Mouse (Mus musculus): ENCODE data around the gene Ldhd. TPM values are rescaled to one million over a fixed set of nuclear protein-coding genes. Genes with fewer than 3 reads are reported as not detected.

Gene Ldhd
- total and polyA plus RNA-seq, 3 experiments = 0.04 TPM; not detected in 2

DNA sequence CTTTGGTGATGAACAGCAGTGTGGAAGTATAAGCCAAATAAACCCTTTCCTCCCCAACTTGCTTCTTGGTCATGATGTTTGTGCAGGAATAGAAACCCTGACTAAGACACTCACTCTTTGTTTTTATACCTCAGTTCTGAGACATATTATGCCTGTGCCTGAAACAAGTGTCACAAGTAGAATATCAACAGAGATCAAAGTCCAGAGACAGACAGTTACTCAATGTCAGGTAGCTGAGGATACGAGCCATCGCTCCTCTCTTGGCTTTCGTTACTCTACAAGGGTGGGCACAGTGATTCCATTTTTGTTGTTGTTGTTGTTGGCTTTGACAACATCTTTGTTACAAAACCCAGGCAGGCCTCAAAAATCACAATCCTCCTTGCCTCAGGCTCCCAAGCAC is 2.8 kb upstream of the Ldhd start (continued):
- no peak for TF ChIP-seq USF2 (IDR thresholded peaks at IDR 0.05; ENCODE audit: borderline replicate concordance in 1 of 2, insufficient read depth in 1 of 2, low read depth in 1 of 2, low read length in 2 of 2)

DNA sequence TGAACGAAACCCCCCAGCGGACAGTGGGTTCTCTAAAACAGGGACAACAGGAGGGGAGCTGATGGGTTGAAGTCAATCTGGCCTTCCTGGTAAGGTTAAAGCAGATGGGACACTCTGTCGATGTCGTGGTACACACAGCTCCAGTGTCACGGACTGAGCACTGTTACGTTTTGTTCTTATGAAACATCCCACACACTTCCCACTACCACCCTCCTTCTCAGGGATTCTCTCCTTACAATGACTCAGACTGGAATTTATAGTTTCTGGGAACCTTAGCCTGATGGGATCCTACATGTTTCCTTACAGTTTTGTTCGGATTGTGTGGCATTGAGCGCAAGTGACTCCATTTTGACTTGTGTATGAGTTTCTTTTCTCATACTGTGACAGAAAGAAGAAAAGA is 1.4 kb upstream of the Ldhd start:
- no peak for TF ChIP-seq GATA1 (IDR thresholded peaks at IDR 0.05; ENCODE audit: low read depth, low read length)
- no peak for TF ChIP-seq MAX (IDR thresholded peaks at IDR 0.05; ENCODE audit: low read length)
- TF ChIP-seq JUND (IDR thresholded peaks at IDR 0.05; ENCODE audit: low read depth, low read length) = no peak
- TF ChIP-seq UBTF (IDR thresholded peaks at IDR 0.05; ENCODE audit: borderline replicate concordance, insufficient read depth, low read depth, low read length) = no peak
- TF ChIP-seq RAD21 (IDR thresholded peaks at IDR 0.05; ENCODE audit: low read depth, low read length) = no peak
- no peak for TF ChIP-seq POLR2A (IDR thresholded peaks at IDR 0.05; ENCODE audit: control insufficient read depth in 1 of 2, insufficient read depth in 1 of 2, low read depth in 1 of 2, low read length in 2 of 2, poor library complexity in 1 of 2)
- no peak for TF ChIP-seq RCOR1 (IDR thresholded peaks at IDR 0.05; ENCODE audit: low read depth, low read length)
- no peak for TF ChIP-seq TCF12 (IDR thresholded peaks at IDR 0.05; ENCODE audit: low read depth, low read length)
- H3K9me3 ChIP-seq (replicated peaks; ENCODE audit: insufficient read depth, low read length) = no peaks in the 10 kb centered on the region
- no peaks in the 10 kb centered on the region for H3K36me3 ChIP-seq (ENCODE audit: control insufficient read depth in 1 of 2, insufficient read depth in 2 of 2, low read length in 2 of 2)
- no peaks in the 10 kb centered on the region for H3K27me3 ChIP-seq (ENCODE audit: control insufficient read depth in 1 of 2, insufficient read depth in 2 of 2, low read length in 2 of 2)
- DNase-seq (ENCODE audit: low read depth, low spot score) = no peak
- H3K4me1 ChIP-seq (ENCODE audit: control insufficient read depth in 1 of 2, insufficient read depth in 2 of 2, low read length in 2 of 2) = no peaks in the 10 kb centered on the region
- no peak overlapping the region for H3K4me3 ChIP-seq (ENCODE audit: control insufficient read depth in 1 of 2, insufficient read depth in 1 of 2, low read depth in 2 of 2, low read length in 2 of 2)
- H3K27ac ChIP-seq (ENCODE audit: control insufficient read depth, low read depth, low read length) = no peak overlapping the region
- H3K9ac ChIP-seq (ENCODE audit: control insufficient read depth, low read depth, low read length, poor library complexity, severe bottlenecking) = no peak overlapping the region
- H3K79me2 ChIP-seq (ENCODE audit: control insufficient read depth, insufficient read depth, low read length, poor library complexity) = no peaks in the 10 kb centered on the region

GRCm38 (mm10) chr8:111628894-111629501 is 1.2 kb downstream of the Ldhd start:
- TF ChIP-seq USF1 (IDR thresholded peaks at IDR 0.05; ENCODE audit: low read depth, low read length) (no peak), GABPA (IDR thresholded peaks at IDR 0.05; ENCODE audit: low read depth, low read length) (no peak), ZC3H11A (IDR thresholded peaks at IDR 0.05; ENCODE audit: low read depth, low read length) (no peak), EP300 (IDR thresholded peaks at IDR 0.05; ENCODE audit: low read depth in 1 of 2, low read length in 2 of 2) (no peak), CHD2 (IDR thresholded peaks at IDR 0.05; ENCODE audit: low read length) (no peak), TCF12 (IDR thresholded peaks at IDR 0.05; ENCODE audit: low read depth, low read length) (no peak), JUND (IDR thresholded peaks at IDR 0.05; ENCODE audit: low read depth, low read length) (no peak), MEF2A (IDR thresholded peaks at IDR 0.05; ENCODE audit: extremely low read depth, insufficient replicate concordance, low read depth, low read length, poor library complexity, severe bottlenecking) (no peak), SMC3 (IDR thresholded peaks at IDR 0.05; ENCODE audit: low read depth, low read length) (no peak), ETS1 (IDR thresholded peaks at IDR 0.05; ENCODE audit: low read depth, low read length) (no peak), MXI1 (IDR thresholded peaks at IDR 0.05; ENCODE audit: low read depth, low read length) (no peak), TAL1 (IDR thresholded peaks at IDR 0.05; ENCODE audit: low read length) (no peak), BHLHE40 (IDR thresholded peaks at IDR 0.05; ENCODE audit: borderline replicate concordance, low read depth, low read length) (no peak), MAX (IDR thresholded peaks at IDR 0.05; ENCODE audit: low read length) (no peak), GATA1 (IDR thresholded peaks at IDR 0.05; ENCODE audit: low read depth, low read length) (no peak)
- no peaks in the 10 kb centered on the region for H3K36me3 ChIP-seq (ENCODE audit: control insufficient read depth in 1 of 2, insufficient read depth in 2 of 2, low read length in 2 of 2)
- H3K9ac ChIP-seq (ENCODE audit: control insufficient read depth, low read depth, low read length, poor library complexity, severe bottlenecking) = no peak overlapping the region
- no peaks in the 10 kb centered on the region for H3K4me1 ChIP-seq (ENCODE audit: control insufficient read depth in 1 of 2, insufficient read depth in 2 of 2, low read length in 2 of 2)
- no peaks in the 10 kb centered on the region for H3K79me2 ChIP-seq (ENCODE audit: control insufficient read depth, insufficient read depth, low read length, poor library complexity)
- no peaks in the 10 kb centered on the region for H3K9me3 ChIP-seq (replicated peaks; ENCODE audit: insufficient read depth, low read length)
- H3K27ac ChIP-seq (ENCODE audit: control insufficient read depth, low read depth, low read length) = no peak overlapping the region
- H3K4me3 ChIP-seq (ENCODE audit: control insufficient read depth in 1 of 2, insufficient read depth in 1 of 2, low read depth in 2 of 2, low read length in 2 of 2) = no peak overlapping the region
- no peaks in the 10 kb centered on the region for H3K27me3 ChIP-seq (ENCODE audit: control insufficient read depth in 1 of 2, insufficient read depth in 2 of 2, low read length in 2 of 2)
- no peak for DNase-seq (ENCODE audit: low read depth, low spot score)

Data from MEL (cell line).